Mouse (Mus musculus): Measurements from ENCODE around the gene Tmem274.
"Not testable (repeated sequence)": the region's sequence is repeated elsewhere in the genome, so short reads cannot be mapped to it uniquely, and the experiment has no call there.

GRCm38 (mm10) chr4:149457163-149457562 lies 20.0 kb upstream of the Tmem274 start:
- not testable (repeated sequence) for TF ChIP-seq CTCF (IDR thresholded peaks at IDR 0.05; ENCODE audit: control insufficient read depth, insufficient read depth, insufficient read length); USF1 (IDR thresholded peaks at IDR 0.05; ENCODE audit: low read depth); CEBPB (IDR thresholded peaks at IDR 0.05; ENCODE audit: low read depth); MAX (IDR thresholded peaks at IDR 0.05); MYOG (IDR thresholded peaks at IDR 0.05; ENCODE audit: control insufficient read depth, extremely low read depth, insufficient read length)

Measured in C2C12 (cell line).